In genomic region chr8:46040260-46040659, GRCm38 (mm10) we compare ENCODE assay signal across 18 mouse cellular contexts. TPM values are rescaled to one million over a fixed set of nuclear protein-coding genes. Genes with fewer than 3 reads are reported as not detected.
A peak's percentile ranks its signal among the peaks of the same experiment; 100 is the strongest.
DNase-seq lines count a peak whose midpoint lies in the region; ATAC-seq and TF ChIP-seq lines count a peak whose summit lies in the region.
"Had no signal": no experiment of that assay in that cellular context is flagged by ENCODE, and none has a peak within 500 bp of the region (broad histone marks: within the 10 kb centered on the region; RNA-seq: fewer than 3 reads in every experiment).

No protein-coding gene starts in this region.

- no peak for TF ChIP-seq EP300 in stomach, postnatal 0 days (optimal IDR thresholded peaks at IDR 0.05)

- intact Hi-C loops in left cerebral cortex, adult 2 months (cut with DNase I) = no loop called here
- intact Hi-C loops in left cerebral cortex, postnatal 4 days (cut with DNase I) = no loop called here
- intact Hi-C loops in left cerebral cortex, postnatal 14 days (cut with DNase I) = no loop called here

- TF ChIP-seq CTCF in left cerebral cortex, adult 2 months (IDR thresholded peaks at IDR 0.05) = no peak
- TF ChIP-seq CTCF in layer of hippocampus, adult 2 months (conservative IDR thresholded peaks at IDR 0.05) = no peak
- TF ChIP-seq CTCF in stomach, postnatal 0 days (IDR thresholded peaks at IDR 0.05; ENCODE audit: low read depth) = no peak

- H3K9me3 ChIP-seq in stomach, postnatal 0 days (ENCODE audit: control insufficient read depth, low read length) = no peaks in the 10 kb centered on the region
- H3K9me3 ChIP-seq: forebrain, embryonic 13.5 days; stomach, embryonic 15.5 days had no signal

- peak; percentile 6 to 39 for DNase-seq in left cerebral cortex, adult 2 months (ENCODE audit: extremely low spot score in 1 of 2, low spot score in 2 of 2)
- DNase-seq in left cerebral cortex, postnatal 4 days = no peak
- DNase-seq in layer of hippocampus, adult 2 months (ENCODE audit: low spot score in 2 of 2) = peak; percentile 22 to 26
- DNase-seq in left cerebral cortex, postnatal 14 days (ENCODE audit: low spot score in 2 of 2) = peak; percentile 12 to 15
- peak; percentile 34 to 35 for DNase-seq in right cerebral cortex, postnatal 10 days (ENCODE audit: low spot score in 2 of 2)
- DNase-seq in stomach, postnatal 0 days (ENCODE audit: low spot score) = no peak
- no peak for DNase-seq in kidney, postnatal 14 days
- DNase-seq: cerebellum, adult 18-20 months; heart, postnatal 4 days; thymus, postnatal 25 days had no signal

- WGBS in stomach, postnatal 0 days = 78% methylated on average over 13 of the region's 13 CpGs

- no peak overlapping the region for H3K4me2 ChIP-seq in stomach, postnatal 0 days (replicated peaks; ENCODE audit: low read depth)
- H3K4me2 ChIP-seq: forebrain, embryonic 13.5 days; stomach, embryonic 15.5 days had no signal

- H3K36me3 ChIP-seq in stomach, postnatal 0 days (ENCODE audit: control insufficient read depth, insufficient read depth, low read length) = no peaks in the 10 kb centered on the region
- H3K36me3 ChIP-seq: stomach, embryonic 15.5 days had no signal

- no peak overlapping the region for H3K9ac ChIP-seq in stomach, postnatal 0 days (ENCODE audit: low read length)
- H3K9ac ChIP-seq: forebrain, embryonic 13.5 days; stomach, embryonic 15.5 days had no signal

- H3K4me3 ChIP-seq in left cerebral cortex, adult 2 months = no peak overlapping the region
- H3K4me3 ChIP-seq in layer of hippocampus, adult 2 months = peak overlapping the region; percentile 17; the same call in 1 of the 2 replicates
- no peak overlapping the region for H3K4me3 ChIP-seq in stomach, postnatal 0 days (ENCODE audit: low read depth, low read length)
- H3K4me3 ChIP-seq: forebrain, embryonic 13.5 days; stomach, embryonic 15.5 days had no signal

- no peak for ATAC-seq in stomach, postnatal 0 days (ENCODE audit: low FRiP score, low TSS enrichment)
- ATAC-seq: activated CD4-positive, CD25-positive, alpha-beta regulatory T cell, adult 4 months; forebrain, embryonic 13.5 days; inflammation-experienced regulatory T-cells, adult 6 months had no signal

- H3K27ac ChIP-seq in left cerebral cortex, adult 2 months = peak overlapping the region; percentile 53
- peak overlapping the region; percentile 69 for H3K27ac ChIP-seq in layer of hippocampus, adult 2 months
- no peak overlapping the region for H3K27ac ChIP-seq in stomach, postnatal 0 days (replicated peaks)
- H3K27ac ChIP-seq: forebrain, embryonic 13.5 days; kidney, postnatal 0 days; stomach, embryonic 15.5 days had no signal

- no peaks in the 10 kb centered on the region for H3K4me1 ChIP-seq in stomach, postnatal 0 days (replicated peaks; ENCODE audit: control insufficient read depth, insufficient read depth)
- H3K4me1 ChIP-seq: forebrain, embryonic 13.5 days; stomach, embryonic 15.5 days had no signal

- no peaks in the 10 kb centered on the region for H3K27me3 ChIP-seq in stomach, postnatal 0 days (ENCODE audit: control insufficient read depth, insufficient read depth, low read length)
- H3K27me3 ChIP-seq: forebrain, embryonic 13.5 days; stomach, embryonic 15.5 days had no signal

RNA-seq across cellular contexts. Expression of gene Ankrd37, which starts 34.8 kb away (rescaled TPM):
- 1 to 10 TPM; 7.1 to 8.2 TPM for total RNA-seq in left cerebral cortex, adult 2 months (2021)
- total RNA-seq in left cerebral cortex, postnatal 4 days (2021) = 1 to 10 TPM; 5.0 to 8.0 TPM
- total RNA-seq in layer of hippocampus, adult 2 months (2021) = 10 to 100 TPM in 1 of 2 experiments, 1 to 10 TPM in 1; 9.1 to 11.2 TPM
- total RNA-seq in left cerebral cortex, postnatal 14 days (2021) = 10 to 100 TPM in 1 of 2 experiments, 1 to 10 TPM in 1; 8.8 to 14.8 TPM
- polyA plus RNA-seq in stomach, postnatal 0 days (2015; fragmentation: Nextera tagmentation; extraction: Ambion mirVana) = 16.0 and 17.7 TPM in 2 replicates
- total RNA-seq: granulocyte monocyte progenitor cell, adult 5-6 weeks had no signal

RNA-seq across cellular contexts. Expression of gene Lrp2bp, which starts 41.2 kb away (rescaled TPM):
- under 1 TPM; 0.11 to 0.58 TPM for total RNA-seq in left cerebral cortex, adult 2 months (2021)
- under 1 TPM; 0.32 to 0.62 TPM for total RNA-seq in left cerebral cortex, postnatal 4 days (2021)
- under 1 TPM in 1 of 2 experiments, not detected in 1; 0.29 TPM for total RNA-seq in layer of hippocampus, adult 2 months (2021)
- total RNA-seq in left cerebral cortex, postnatal 14 days (2021) = under 1 TPM; 0.62 to 0.76 TPM
- polyA plus RNA-seq in stomach, postnatal 0 days (2015; fragmentation: Nextera tagmentation; extraction: Ambion mirVana) = 0.15 and 0.24 TPM in 2 replicates
- total RNA-seq: granulocyte monocyte progenitor cell, adult 5-6 weeks had no signal
- polyA plus RNA-seq: liver, embryonic 16.5 days; small intestine, adult 2 months had no signal

Comparison
In these comparisons a context has a peak if more than half of its experiments do, and no peak if none do; other contexts are left out.
1. DNase-seq: peak in left cerebral cortex, adult 2 months (2 of 2), layer of hippocampus, adult 2 months (2 of 2), left cerebral cortex, postnatal 14 days (2 of 2) and right cerebral cortex, postnatal 10 days (2 of 2); none in left cerebral cortex, postnatal 4 days (single experiment), stomach, postnatal 0 days (single experiment) and kidney, postnatal 14 days (single experiment).